Mouse (Mus musculus) testis, adult 2 months (tissue): ENCODE data around the gene Acot7.

Source experiments
- CTCF ChIP-seq: fragments of 200-500 bp; IDR thresholded peaks from 2 replicates; pipeline ENCODE4 v1.5.1; 2012; ENCODE audit warnings: low read depth, mild to moderate bottlenecking, inconsistent platforms, low read length, moderate library complexity; ENCODE audit not compliant: control insufficient read depth, insufficient read depth, insufficient replicate concordance
- POLR2A ChIP-seq: fragments of 200-500 bp; IDR thresholded peaks from 2 replicates; pipeline ENCODE4 v1.6.1; 2012; ENCODE audit warnings: low read depth, mild to moderate bottlenecking, inconsistent platforms, low read length, moderate library complexity; ENCODE audit not compliant: control insufficient read depth

DNA sequence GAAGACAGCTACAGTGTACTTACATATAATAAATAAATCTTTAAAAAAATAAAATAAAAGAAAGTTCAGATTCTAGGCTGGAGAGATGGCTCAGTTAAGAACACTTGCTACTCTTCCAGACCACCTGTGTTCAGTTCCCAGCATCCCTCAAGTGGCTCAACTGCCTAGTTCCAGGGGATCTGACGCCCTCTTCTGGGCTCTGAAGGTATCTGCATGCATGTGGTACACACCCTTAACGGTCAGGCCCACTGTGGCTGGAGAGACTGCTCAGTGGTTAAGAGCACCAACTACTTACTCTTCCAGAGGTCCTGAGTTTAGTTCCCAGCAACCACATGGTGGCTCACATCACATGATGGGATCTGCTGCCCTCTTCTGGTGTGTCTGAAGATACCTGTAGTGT lies 100.0 kb downstream of the Acot7 start:
- TF ChIP-seq POLR2A (no peak), CTCF (peak; percentile 54; the same call in 1 of the 2 replicates)
